Mouse (Mus musculus): ENCODE measurements around the gene Fam204a.

Fam204a gene

GRCm38 (mm10) chr19:60225899-60226844 lies at the start of gene Fam204a:
Gene Fam204a (minus strand): TSS chr19:60226701.
- peak; percentile 88 for DNase-seq

GRCm38 (mm10) chr19:60265789-60266188 lies 39.3 kb upstream of the Fam204a start:
- DNase-seq, result no peak

GRCm38 (mm10) chr19:60260689-60261088 lies 34.2 kb upstream of the Fam204a start:
- no peak for DNase-seq

GRCm38 (mm10) chr19:60252021-60252420 lies 25.5 kb upstream of the Fam204a start:
- DNase-seq, result no peak

- no peak for DNase-seq
Observed at GRCm38 (mm10) chr19:60251197-60251596, 24.7 kb upstream of the Fam204a start.

- no peak for DNase-seq
Observed at GRCm38 (mm10) chr19:60245250-60245649, 18.7 kb upstream of the Fam204a start.

GRCm38 (mm10) chr19:60242620-60243019 lies 16.1 kb upstream of the Fam204a start:
- DNase-seq, result no peak

GRCm38 (mm10) chr19:60241916-60242602 lies 15.6 kb upstream of the Fam204a start:
- no peak for DNase-seq

- no peak for DNase-seq
Observed at GRCm38 (mm10) chr19:60231542-60231941, 5.0 kb upstream of the Fam204a start.

- peak in 1 of 2 experiments; percentile 5 for DNase-seq
Observed at GRCm38 (mm10) chr19:60226845-60227235, 339 bp upstream of the Fam204a start.

- DNase-seq, result no peak
Observed at GRCm38 (mm10) chr19:60219395-60219794, 7.1 kb downstream of the Fam204a start.

- DNase-seq, result no peak
Observed at GRCm38 (mm10) chr19:60217985-60218384, 8.5 kb downstream of the Fam204a start.

- DNase-seq, result no peak
Observed at GRCm38 (mm10) chr19:60208173-60208572, 18.3 kb downstream of the Fam204a start.

GRCm38 (mm10) chr19:60204176-60204575 lies 22.3 kb downstream of the Fam204a start:
- no peak for DNase-seq

GRCm38 (mm10) chr19:60200294-60200693 lies 26.2 kb downstream of the Fam204a start:
- no peak for DNase-seq

- no peak for DNase-seq
Observed at GRCm38 (mm10) chr19:60199152-60199551, 27.3 kb downstream of the Fam204a start.

- DNase-seq, result no peak
Observed at GRCm38 (mm10) chr19:60192790-60193189, 33.7 kb downstream of the Fam204a start.

- DNase-seq, result no peak
Observed at GRCm38 (mm10) chr19:60189206-60189605, 37.3 kb downstream of the Fam204a start.

GRCm38 (mm10) chr19:60182901-60183300 lies 43.6 kb downstream of the Fam204a start:
- DNase-seq, result peak in 1 of 2 experiments; percentile 53

- no peak for DNase-seq
Observed at GRCm38 (mm10) chr19:60182171-60182570, 44.3 kb downstream of the Fam204a start.

GRCm38 (mm10) chr19:60178771-60179563 lies 47.5 kb downstream of the Fam204a start:
- no peak for DNase-seq

- DNase-seq, result no peak
Observed at GRCm38 (mm10) chr19:60165417-60165816, 61.1 kb downstream of the Fam204a start.

All from thymus, adult 18-20 months (tissue).